Mouse (Mus musculus): ENCODE data around the gene Plch2. TPM values are rescaled to one million over a fixed set of nuclear protein-coding genes. Genes with fewer than 3 reads are reported as not detected.

Gene Plch2
- 0.43 and 2.4 TPM in 2 replicates for polyA plus RNA-seq (2015; fragmentation: Nextera tagmentation; extraction: Ambion mirVana)

GRCm38 (mm10) chr4:155056724-155057123 lies at the start of gene Plch2:
TSS of gene Plch2 (minus strand) at chr4:155056784.
- H3K27me3 ChIP-seq = peaks cover 28% of the 10 kb centered on the region
- H3K4me1 ChIP-seq (replicated peaks) = no peaks in the 10 kb centered on the region
- WGBS = 55% methylated on average over 10 of the region's 10 CpGs
- no peak within 1 kb of the TSS for H3K4me3 ChIP-seq
- no peak within 1 kb of the TSS for H3K9ac ChIP-seq
- H3K9me3 ChIP-seq (replicated peaks) = no peaks in the 10 kb centered on the region
- no peak within 1 kb of the TSS for H3K27ac ChIP-seq
- H3K36me3 ChIP-seq = no peaks in the 10 kb centered on the region
- H3K4me2 ChIP-seq = no peak within 1 kb of the TSS
- ATAC-seq (replicated peaks; ENCODE audit: insufficient number of reproducible peaks, insufficient read depth, low FRiP score, low read depth) = no peak

- no peak for ATAC-seq (replicated peaks; ENCODE audit: insufficient number of reproducible peaks, insufficient read depth, low FRiP score, low read depth)
- Histone ChIP-seq H3K27me3 (no peaks in the 10 kb centered on the region), H3K27ac (no peak overlapping the region), H3K4me2 (no peak overlapping the region), H3K36me3 (no peaks in the 10 kb centered on the region), H3K4me1 (replicated peaks) (peaks cover 8% of the 10 kb centered on the region), H3K4me3 (no peak overlapping the region), H3K9ac (no peak overlapping the region), H3K9me3 (replicated peaks) (no peaks in the 10 kb centered on the region)
- 48% methylated on average over 4 of the region's 4 CpGs for WGBS
Measured at GRCm38 (mm10) chr4:155098572-155098971, 42.0 kb upstream of the Plch2 start.

GRCm38 (mm10) chr4:155097452-155097851 lies 40.9 kb upstream of the Plch2 start:
- H3K27ac ChIP-seq = no peak overlapping the region
- ATAC-seq (replicated peaks; ENCODE audit: insufficient number of reproducible peaks, insufficient read depth, low FRiP score, low read depth) = no peak
- no peaks in the 10 kb centered on the region for H3K27me3 ChIP-seq
- no peaks in the 10 kb centered on the region; the same call in 1 of the 2 replicates for H3K36me3 ChIP-seq
- no peak overlapping the region for H3K4me2 ChIP-seq
- peaks cover 8% of the 10 kb centered on the region for H3K4me1 ChIP-seq (replicated peaks)
- no peak overlapping the region for H3K4me3 ChIP-seq
- no peaks in the 10 kb centered on the region for H3K9me3 ChIP-seq (replicated peaks)
- no peak overlapping the region for H3K9ac ChIP-seq
- 84% methylated on average over 6 of the region's 6 CpGs for WGBS

GRCm38 (mm10) chr4:155095967-155096366 lies 39.4 kb upstream of the Plch2 start:
- no peak overlapping the region for H3K4me3 ChIP-seq
- H3K4me1 ChIP-seq (replicated peaks) = peaks cover 8% of the 10 kb centered on the region
- 85% methylated on average over 8 of the region's 8 CpGs for WGBS
- H3K36me3 ChIP-seq = no peaks in the 10 kb centered on the region; the same call in 1 of the 2 replicates
- H3K9ac ChIP-seq = no peak overlapping the region
- no peak for ATAC-seq (replicated peaks; ENCODE audit: insufficient number of reproducible peaks, insufficient read depth, low FRiP score, low read depth)
- no peaks in the 10 kb centered on the region for H3K27me3 ChIP-seq
- H3K9me3 ChIP-seq (replicated peaks) = no peaks in the 10 kb centered on the region
- no peak overlapping the region for H3K27ac ChIP-seq
- no peak overlapping the region for H3K4me2 ChIP-seq

GRCm38 (mm10) chr4:155095238-155095900 lies 38.8 kb upstream of the Plch2 start:
- H3K9me3 ChIP-seq (replicated peaks) = no peaks in the 10 kb centered on the region
- no peak overlapping the region for H3K4me2 ChIP-seq
- H3K27ac ChIP-seq = 0 out of 2 replicates have a peak overlapping the region, but pooled peaks have one; percentile 14
- 43% methylated on average over 8 of the region's 8 CpGs for whole genome bisulfite sequencing
- no peaks in the 10 kb centered on the region; the same call in 1 of the 2 replicates for H3K36me3 ChIP-seq
- no peak overlapping the region for H3K9ac ChIP-seq
- H3K27me3 ChIP-seq = no peaks in the 10 kb centered on the region
- peaks cover 8% of the 10 kb centered on the region for H3K4me1 ChIP-seq (replicated peaks)
- ATAC-seq (replicated peaks; ENCODE audit: insufficient number of reproducible peaks, insufficient read depth, low FRiP score, low read depth) = peak; percentile 44
- no peak overlapping the region for H3K4me3 ChIP-seq

- ATAC-seq (replicated peaks; ENCODE audit: insufficient number of reproducible peaks, insufficient read depth, low FRiP score, low read depth) = no peak
- H3K27me3 ChIP-seq = no peaks in the 10 kb centered on the region
- H3K9ac ChIP-seq = no peak overlapping the region
- WGBS = 65% methylated on average over 3 of the region's 3 CpGs
- no peaks in the 10 kb centered on the region; the same call in 1 of the 2 replicates for H3K36me3 ChIP-seq
- peaks cover 8% of the 10 kb centered on the region for H3K4me1 ChIP-seq (replicated peaks)
- H3K9me3 ChIP-seq (replicated peaks) = no peaks in the 10 kb centered on the region
- H3K4me2 ChIP-seq = no peak overlapping the region
- no peak overlapping the region for H3K4me3 ChIP-seq
- H3K27ac ChIP-seq = no peak overlapping the region
Measured at GRCm38 (mm10) chr4:155094565-155094964, 38.0 kb upstream of the Plch2 start.

- no peak overlapping the region for H3K4me2 ChIP-seq
- peaks cover 8% of the 10 kb centered on the region for H3K4me1 ChIP-seq (replicated peaks)
- no peak overlapping the region for H3K4me3 ChIP-seq
- no peaks in the 10 kb centered on the region; the same call in none of the 2 replicates for H3K36me3 ChIP-seq
- H3K9ac ChIP-seq = no peak overlapping the region
- ATAC-seq (replicated peaks; ENCODE audit: insufficient number of reproducible peaks, insufficient read depth, low FRiP score, low read depth) = no peak
- H3K9me3 ChIP-seq (replicated peaks) = no peaks in the 10 kb centered on the region
- 73% methylated on average over 7 of the region's 7 CpGs for WGBS
- H3K27me3 ChIP-seq = no peaks in the 10 kb centered on the region
- H3K27ac ChIP-seq = no peak overlapping the region
Measured at GRCm38 (mm10) chr4:155093431-155094149, 37.0 kb upstream of the Plch2 start.

GRCm38 (mm10) chr4:155092718-155093430 lies 36.3 kb upstream of the Plch2 start:
- Histone ChIP-seq H3K36me3 (no peaks in the 10 kb centered on the region; the same call in none of the 2 replicates), H3K4me1 (replicated peaks) (peaks cover 8% of the 10 kb centered on the region), H3K9ac (no peak overlapping the region), H3K4me2 (no peak overlapping the region), H3K4me3 (no peak overlapping the region), H3K27me3 (no peaks in the 10 kb centered on the region), H3K9me3 (replicated peaks) (no peaks in the 10 kb centered on the region), H3K27ac (no peak overlapping the region)
- WGBS = 88% methylated on average over 19 of the region's 19 CpGs
- ATAC-seq (replicated peaks; ENCODE audit: insufficient number of reproducible peaks, insufficient read depth, low FRiP score, low read depth) = no peak

GRCm38 (mm10) chr4:155090688-155091449 lies 34.3 kb upstream of the Plch2 start:
- Histone ChIP-seq H3K4me1 (replicated peaks) (peaks cover 17% of the 10 kb centered on the region), H3K4me3 (no peak overlapping the region), H3K27me3 (no peaks in the 10 kb centered on the region), H3K9me3 (replicated peaks) (no peaks in the 10 kb centered on the region), H3K4me2 (no peak overlapping the region), H3K36me3 (no peaks in the 10 kb centered on the region; the same call in none of the 2 replicates), H3K9ac (no peak overlapping the region), H3K27ac (no peak overlapping the region)
- ATAC-seq (replicated peaks; ENCODE audit: insufficient number of reproducible peaks, insufficient read depth, low FRiP score, low read depth) = no peak
- WGBS = 83% methylated on average over 13 of the region's 13 CpGs

- Histone ChIP-seq H3K4me1 (replicated peaks) (peaks cover 15% of the 10 kb centered on the region), H3K4me3 (no peak overlapping the region), H3K27ac (no peak overlapping the region), H3K4me2 (no peak overlapping the region), H3K9ac (no peak overlapping the region), H3K27me3 (no peaks in the 10 kb centered on the region), H3K9me3 (replicated peaks) (no peaks in the 10 kb centered on the region), H3K36me3 (no peaks in the 10 kb centered on the region; the same call in none of the 2 replicates)
- no peak for ATAC-seq (replicated peaks; ENCODE audit: insufficient number of reproducible peaks, insufficient read depth, low FRiP score, low read depth)
- 87% methylated on average over 4 of the region's 4 CpGs for WGBS
Measured at GRCm38 (mm10) chr4:155090147-155090546, 33.6 kb upstream of the Plch2 start.

- 88% methylated on average over 5 of the region's 5 CpGs for WGBS
- no peak overlapping the region for H3K4me2 ChIP-seq
Measured at GRCm38 (mm10) chr4:155089241-155089640, 32.7 kb upstream of the Plch2 start.

More at GRCm38 (mm10) chr4:155089241-155089640, 32.7 kb upstream of the Plch2 start:
- H3K27me3 ChIP-seq = no peaks in the 10 kb centered on the region
- no peak for ATAC-seq (replicated peaks; ENCODE audit: insufficient number of reproducible peaks, insufficient read depth, low FRiP score, low read depth)
- H3K4me3 ChIP-seq = no peak overlapping the region
- no peaks in the 10 kb centered on the region for H3K9me3 ChIP-seq (replicated peaks)
- no peaks in the 10 kb centered on the region; the same call in none of the 2 replicates for H3K36me3 ChIP-seq
- no peak overlapping the region for H3K27ac ChIP-seq
- no peak overlapping the region for H3K9ac ChIP-seq
- peaks cover 21% of the 10 kb centered on the region for H3K4me1 ChIP-seq (replicated peaks)

Measured in heart, embryonic 15.5 days (tissue).